Mouse (Mus musculus): ENCODE results near the gene Hist1h1c.

- no peak for TF ChIP-seq EP300 (IDR thresholded peaks at IDR 0.05; ENCODE audit: low read depth)
- TF ChIP-seq CTCF (IDR thresholded peaks at IDR 0.05; ENCODE audit: low read depth) = no peak
These were observed 8.1 kb upstream of the Hist1h1c start for GRCm38 (mm10) chr13:23730479-23730878.
